Mouse (Mus musculus) forebrain, embryonic 16.5 days (tissue): Measurements from ENCODE around the gene Sytl4. TPM values are rescaled to one million over a fixed set of nuclear protein-coding genes. Genes with fewer than 3 reads are reported as not detected.

Source experiments
- ATAC-seq: fragments of 200-750 bp; cut with Nextera tagmentation; 2 replicates; pipeline ENCODE4 v1.8.0; 2017; ENCODE audit warnings: mild to moderate bottlenecking, moderate library complexity
- H3K27ac ChIP-seq: fragments of 300-500 bp; sonication (generic); 2 replicates; pipeline ENCODE4 v1.5.1; 2014; ENCODE audit warnings: low read length, control low read depth
- H3K27me3 ChIP-seq: fragments of 300-500 bp; sonication (generic); replicated peaks from 2 replicates; pipeline ENCODE4 v1.6.1; 2014; ENCODE audit warnings: low read length; ENCODE audit not compliant: control insufficient read depth, insufficient read depth
- H3K36me3 ChIP-seq: fragments of 300-500 bp; sonication (generic); 2 replicates; pipeline ENCODE4 v1.6.1; 2014; ENCODE audit not compliant: control insufficient read depth, insufficient read depth
- H3K4me1 ChIP-seq: fragments of 300-500 bp; sonication (generic); replicated peaks from 2 replicates; pipeline ENCODE4 v1.6.1; 2014; ENCODE audit warnings: low read length; ENCODE audit not compliant: control insufficient read depth, insufficient read depth
- H3K4me2 ChIP-seq: fragments of 300-500 bp; sonication (generic); 2 replicates; pipeline ENCODE4 v1.6.1; 2014; ENCODE audit warnings: mild to moderate bottlenecking, low read length, control low read depth
- H3K4me3 ChIP-seq: fragments of 300-500 bp; sonication (generic); replicated peaks from 2 replicates; pipeline ENCODE4 v1.5.1; 2014; ENCODE audit warnings: mild to moderate bottlenecking, low read length, control low read depth
- H3K9ac ChIP-seq: fragments of 300-500 bp; sonication (generic); replicated peaks from 2 replicates; pipeline ENCODE4 v1.6.1; 2014; ENCODE audit warnings: low read depth, low read length, control low read depth
- H3K9me3 ChIP-seq: fragments of 300-500 bp; sonication (generic); 2 replicates; pipeline ENCODE4 v1.6.1; 2016; ENCODE audit warnings: low read length; ENCODE audit not compliant: control insufficient read depth
- WGBS: fragments of 180-500 bp; shearing (Covaris S2); extraction: QIAGEN DNeasy Blood & Tissue Kit; methylation state at CpG from one replicate; pipeline ENCODE4 v1.1.7; 2014; 5-methylcytosine and 5-hydroxymethylcytosine counted together
- polyA plus RNA-seq: library from polyadenylated mRNA; unstranded; fragments of >200 nt; fragmentation: Nextera tagmentation; extraction: Ambion mirVana; gene quantifications from 2 replicates; pipeline ENCODE4 v1.2.1, GENCODE M21; 2015

Gene Sytl4
- polyA plus RNA-seq, 1 experiment from 2014 or later = 0.47 TPM

GRCm38 (mm10) chrX:133888111-133888510, 93.5 kb downstream of the Sytl4 start:
- 91% methylated on average over 5 of the region's 5 CpGs for WGBS
- H3K27me3 ChIP-seq = no peaks in the 10 kb centered on the region
- H3K27ac ChIP-seq = no peak overlapping the region
- H3K36me3 ChIP-seq = peaks cover 2% of the 10 kb centered on the region; the same call in 1 of the 2 replicates
- H3K4me2 ChIP-seq = no peak overlapping the region
- no peak for ATAC-seq
- H3K4me1 ChIP-seq = no peaks in the 10 kb centered on the region
- no peak overlapping the region for H3K4me3 ChIP-seq
- no peaks in the 10 kb centered on the region for H3K9me3 ChIP-seq
- H3K9ac ChIP-seq = no peak overlapping the region

DNA sequence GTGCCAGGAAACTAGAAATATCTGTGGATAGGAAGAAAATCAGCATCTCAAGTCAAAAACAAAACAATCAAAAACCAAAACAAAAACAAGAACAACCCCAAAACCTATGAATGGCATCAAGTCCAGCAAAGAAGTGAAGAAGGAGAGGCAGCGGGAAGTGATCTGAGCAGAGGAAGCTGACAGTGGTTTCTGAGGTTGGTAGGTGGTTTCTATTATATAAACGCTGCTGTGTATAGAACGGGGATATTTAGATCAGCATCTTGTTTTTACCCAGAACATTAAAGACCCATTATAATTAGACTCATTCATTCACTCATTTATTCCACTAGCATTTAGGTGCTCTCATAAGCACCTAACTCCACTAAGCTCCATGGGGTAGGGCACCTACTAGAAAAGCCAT, 94.3 kb downstream of the Sytl4 start:
- ATAC-seq = no peak
- no peak overlapping the region for H3K27ac ChIP-seq
- no peak overlapping the region for H3K9ac ChIP-seq
- H3K4me2 ChIP-seq = no peak overlapping the region
- H3K9me3 ChIP-seq = no peaks in the 10 kb centered on the region
- H3K4me1 ChIP-seq = no peaks in the 10 kb centered on the region
- WGBS = 90% methylated on average over 3 of the region's 3 CpGs
- H3K36me3 ChIP-seq = peaks cover 2% of the 10 kb centered on the region; the same call in 1 of the 2 replicates
- H3K4me3 ChIP-seq = no peak overlapping the region
- no peaks in the 10 kb centered on the region for H3K27me3 ChIP-seq

Other genes starting within 250 kb of the Sytl4 start
- gene Tnmd, start 130.8 kb downstream of the Sytl4 start, polyA plus RNA-seq = 0.30 and 1.1 TPM in 2 replicates
- 241 and 252 TPM in 2 replicates for gene Tspan6, start 83.4 kb downstream of the Sytl4 start, polyA plus RNA-seq
- gene Srpx2, start 73.4 kb downstream of the Sytl4 start, polyA plus RNA-seq = 0.47 and 0.81 TPM in 2 replicates
- gene Cstf2, start 77.4 kb upstream of the Sytl4 start, polyA plus RNA-seq = 61.0 and 66.0 TPM in 2 replicates
- 0.16 and 0.48 TPM in 2 replicates for gene Xkrx, start 180.3 kb upstream of the Sytl4 start, polyA plus RNA-seq
- not detected in 2 replicates for gene Arl13a, start 205.7 kb upstream of the Sytl4 start, polyA plus RNA-seq
- gene Nox1, start 240.1 kb upstream of the Sytl4 start, polyA plus RNA-seq = 0.14 TPM in 1 of 2 replicates, not detected in the other